Mouse (Mus musculus) hindbrain, embryonic 15.5 days (tissue): ENCODE measurements at regions not wholly inside any gene's neighbourhood (a gene's known extent, or its start where the extent isn't known, plus 50 kb on each side); places are given as distances from the start of the nearest gene placed in this dataset.

Experiments used
- ATAC-seq: fragments of 200-750 bp; cut with Nextera tagmentation; 2 replicates; pipeline ENCODE4 v1.8.0; 2017; ENCODE audit warnings: low read depth, moderate number of reproducible peaks, moderate TSS enrichment; ENCODE audit not compliant: low FRiP score
- H3K27ac ChIP-seq: fragments of 300-500 bp; sonication (generic); replicated peaks from 2 replicates; pipeline ENCODE4 v1.5.1; 2015; ENCODE audit warnings: mild to moderate bottlenecking, inconsistent platforms
- H3K27me3 ChIP-seq: fragments of 300-500 bp; sonication (generic); 2 replicates; pipeline ENCODE4 v1.6.1; 2015; ENCODE audit warnings: control low read depth, inconsistent platforms
- H3K36me3 ChIP-seq: fragments of 300-500 bp; sonication (generic); 2 replicates; pipeline ENCODE4 v1.6.1; 2015; ENCODE audit warnings: control low read depth, inconsistent platforms
- H3K4me1 ChIP-seq: fragments of 300-500 bp; sonication (generic); replicated peaks from 2 replicates; pipeline ENCODE4 v1.6.1; 2015; ENCODE audit warnings: control low read depth, inconsistent platforms
- H3K4me2 ChIP-seq: fragments of 300-500 bp; sonication (generic); 2 replicates; pipeline ENCODE4 v1.6.1; 2015; ENCODE audit warnings: moderate library complexity, mild to moderate bottlenecking, inconsistent platforms
- H3K4me3 ChIP-seq: fragments of 300-500 bp; sonication (generic); 2 replicates; pipeline ENCODE4 v1.5.1; 2015; ENCODE audit warnings: mild to moderate bottlenecking, inconsistent platforms
- H3K9ac ChIP-seq: fragments of 300-500 bp; sonication (generic); 2 replicates; pipeline ENCODE4 v1.6.1; 2015; ENCODE audit warnings: inconsistent platforms
- H3K9me3 ChIP-seq: fragments of 300-500 bp; sonication (generic); 2 replicates; pipeline ENCODE4 v1.6.1; 2016; ENCODE audit warnings: control low read depth, inconsistent platforms
- WGBS: fragments of 180-500 bp; shearing (Covaris S2); methylation state at CpG from one replicate; pipeline ENCODE4 v1.1.7; 2015; 5-methylcytosine and 5-hydroxymethylcytosine counted together

- Histone ChIP-seq H3K9ac (no peak overlapping the region), H3K4me3 (no peak overlapping the region), H3K4me1 (no peaks in the 10 kb centered on the region), H3K27me3 (no peaks in the 10 kb centered on the region), H3K36me3 (no peaks in the 10 kb centered on the region), H3K4me2 (no peak overlapping the region), H3K9me3 (no peaks in the 10 kb centered on the region), H3K27ac (no peak overlapping the region)
- ATAC-seq = no peak
Measured at GRCm38 (mm10) chr12:45659612-45660011, 585.1 kb upstream of the Stxbp6 start.

- no peak overlapping the region for H3K4me2 ChIP-seq
- no peak for ATAC-seq
- no peak overlapping the region for H3K27ac ChIP-seq
Measured at GRCm38 (mm10) chr12:45656574-45656973, 582.1 kb upstream of the Stxbp6 start.

DNA sequence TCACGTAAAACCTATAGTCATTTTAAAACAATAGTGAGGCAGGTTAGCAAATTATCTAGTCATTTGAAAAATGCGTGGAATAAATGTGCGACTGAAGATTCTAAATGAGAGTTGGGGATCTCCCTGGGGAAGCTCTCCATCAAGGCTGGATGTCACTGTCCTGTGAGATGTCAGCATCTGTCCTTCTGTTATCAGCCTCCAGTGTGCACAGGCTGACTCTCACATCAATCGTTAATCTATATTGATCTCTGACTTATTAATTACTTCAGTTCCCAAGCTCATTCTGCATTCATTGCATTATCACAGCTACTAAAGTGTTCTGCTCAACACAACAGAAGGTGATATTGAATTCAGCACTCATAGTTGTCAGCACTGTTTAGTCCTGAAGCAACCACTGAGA is 574.1 kb upstream of the Stxbp6 start:
- no peak overlapping the region for H3K4me3 ChIP-seq
- no peak overlapping the region for H3K9ac ChIP-seq
- no peak overlapping the region for H3K4me2 ChIP-seq
- H3K9me3 ChIP-seq = no peaks in the 10 kb centered on the region
- H3K27ac ChIP-seq = no peak overlapping the region
- ATAC-seq = no peak
- 56% methylated on average over 4 of the region's 4 CpGs for WGBS
- no peaks in the 10 kb centered on the region for H3K27me3 ChIP-seq
- no peaks in the 10 kb centered on the region for H3K36me3 ChIP-seq
- no peaks in the 10 kb centered on the region for H3K4me1 ChIP-seq

More at GRCm38 (mm10) chr12:45656574-45656973, 582.1 kb upstream of the Stxbp6 start:
- Histone ChIP-seq H3K27me3 (no peaks in the 10 kb centered on the region), H3K36me3 (no peaks in the 10 kb centered on the region), H3K9ac (no peak overlapping the region), H3K9me3 (no peaks in the 10 kb centered on the region), H3K4me1 (no peaks in the 10 kb centered on the region), H3K4me3 (no peak overlapping the region)
- WGBS = 89% methylated on average over 2 of the region's 2 CpGs

- Histone ChIP-seq H3K4me1 (no peaks in the 10 kb centered on the region), H3K9me3 (no peaks in the 10 kb centered on the region), H3K9ac (no peak overlapping the region), H3K4me2 (no peak overlapping the region), H3K27ac (no peak overlapping the region), H3K36me3 (no peaks in the 10 kb centered on the region), H3K27me3 (no peaks in the 10 kb centered on the region), H3K4me3 (no peak overlapping the region)
- WGBS = 80% methylated on average over 2 of the region's 2 CpGs
- no peak for ATAC-seq
Measured at GRCm38 (mm10) chr12:45644180-45644579, 569.7 kb upstream of the Stxbp6 start.

DNA sequence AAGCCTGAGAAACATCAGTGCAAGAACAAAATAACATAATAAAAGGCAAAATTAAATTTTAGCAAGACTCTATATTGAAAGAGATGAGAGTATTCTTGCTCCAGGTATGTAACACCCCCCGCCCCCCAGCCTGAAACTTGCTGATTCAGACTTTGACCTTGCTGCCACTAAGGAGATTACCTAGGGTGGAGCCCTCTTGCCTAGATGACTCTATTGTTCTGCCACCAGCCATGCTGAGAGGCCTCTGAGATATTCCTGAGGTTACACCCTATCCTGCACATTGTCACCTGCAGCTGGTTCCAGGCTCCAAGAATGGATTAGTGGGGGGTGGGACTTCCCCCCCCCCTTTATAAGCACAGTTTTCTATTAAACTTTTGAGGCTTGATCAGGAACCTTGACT is 548.3 kb upstream of the Stxbp6 start:
- Histone ChIP-seq H3K9me3 (no peaks in the 10 kb centered on the region), H3K27me3 (no peaks in the 10 kb centered on the region), H3K9ac (no peak overlapping the region), H3K27ac (no peak overlapping the region), H3K4me1 (no peaks in the 10 kb centered on the region), H3K4me3 (no peak overlapping the region), H3K36me3 (no peaks in the 10 kb centered on the region), H3K4me2 (no peak overlapping the region)
- 78% methylated on average over 1 of the region's 1 CpGs for WGBS
- ATAC-seq = no peak

DNA sequence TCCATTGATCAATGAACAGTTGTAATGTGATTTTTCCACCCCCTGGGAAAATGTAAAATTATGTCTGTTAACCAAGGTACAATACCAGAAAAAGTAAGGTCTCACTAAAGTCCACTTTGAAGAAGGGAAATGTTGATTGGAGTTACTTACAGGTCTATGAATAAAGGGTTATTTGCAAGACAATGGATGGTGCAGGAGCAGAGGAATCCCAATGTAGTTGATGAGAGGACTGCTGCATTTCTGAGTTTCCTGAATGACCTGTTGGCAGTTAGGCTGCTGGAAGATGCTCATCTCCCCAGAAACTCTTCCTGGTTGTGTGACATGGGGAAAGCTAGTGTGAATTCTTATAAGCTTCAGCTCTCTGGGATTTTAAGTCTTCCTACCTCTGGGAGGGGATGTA is 545.5 kb upstream of the Stxbp6 start:
- H3K36me3 ChIP-seq = no peaks in the 10 kb centered on the region
- ATAC-seq = no peak
- H3K27ac ChIP-seq = no peak overlapping the region
- no peaks in the 10 kb centered on the region for H3K4me1 ChIP-seq
- H3K4me2 ChIP-seq = no peak overlapping the region
- no peaks in the 10 kb centered on the region for H3K27me3 ChIP-seq
- H3K9ac ChIP-seq = no peak overlapping the region
- no peaks in the 10 kb centered on the region for H3K9me3 ChIP-seq
- no peak overlapping the region for H3K4me3 ChIP-seq

DNA sequence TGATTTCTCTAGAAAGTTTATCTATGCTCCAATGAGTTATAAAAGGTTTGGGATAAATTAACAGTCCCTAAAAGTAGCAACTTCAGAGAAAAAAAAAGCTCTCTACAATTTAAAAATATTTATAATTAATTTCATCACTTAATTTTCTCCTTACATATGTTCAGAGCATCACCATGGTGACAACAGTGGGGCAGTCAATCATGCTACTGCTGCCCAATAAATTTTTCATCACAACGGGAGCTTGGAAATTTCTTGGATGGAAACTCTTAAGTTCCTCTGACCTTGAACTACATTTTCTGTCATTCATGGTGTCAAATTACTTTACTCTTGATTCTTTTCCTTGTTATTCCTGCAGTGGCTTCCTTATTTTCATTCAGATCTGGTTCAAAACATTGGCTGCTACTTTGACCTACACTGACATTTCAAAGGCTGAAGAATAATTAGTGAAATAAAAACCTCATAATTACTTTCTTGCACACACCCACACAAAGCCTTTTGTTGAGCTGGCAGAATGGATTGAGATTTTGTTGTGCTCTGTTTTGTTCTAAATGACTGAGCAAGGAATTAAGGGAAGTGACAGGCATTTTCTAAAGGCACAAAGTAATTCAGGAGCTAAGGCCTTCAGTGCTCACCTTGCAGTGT is 540.1 kb upstream of the Stxbp6 start:
- H3K36me3 ChIP-seq = no peaks in the 10 kb centered on the region
- no peak overlapping the region for H3K4me3 ChIP-seq
- no peak overlapping the region for H3K27ac ChIP-seq
- H3K9me3 ChIP-seq = no peaks in the 10 kb centered on the region
- no peaks in the 10 kb centered on the region for H3K27me3 ChIP-seq
- no peak for ATAC-seq
- H3K4me1 ChIP-seq = no peaks in the 10 kb centered on the region
- 8% methylated on average over 1 of the region's 1 CpGs for WGBS
- no peak overlapping the region for H3K4me2 ChIP-seq
- no peak overlapping the region for H3K9ac ChIP-seq

DNA sequence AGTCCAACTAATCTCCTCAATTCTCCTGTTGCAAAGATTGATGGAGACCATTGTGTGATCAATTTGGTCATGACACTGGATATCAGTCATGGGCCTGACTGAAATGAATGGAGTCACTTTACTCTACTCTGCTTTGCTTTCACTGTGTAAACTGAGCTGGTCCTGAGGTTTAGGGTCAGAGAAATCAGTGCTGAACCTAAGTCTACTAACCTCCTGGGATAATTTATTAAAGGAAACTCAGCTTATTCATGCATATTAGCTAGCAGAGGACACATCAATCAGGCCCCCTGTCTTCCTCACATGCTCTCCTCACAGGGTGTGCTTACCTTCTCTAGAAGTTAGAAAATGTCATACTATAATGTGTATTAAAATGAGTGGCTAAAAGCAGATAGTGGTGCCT is 539.6 kb upstream of the Stxbp6 start:
- H3K9me3 ChIP-seq = no peaks in the 10 kb centered on the region
- no peaks in the 10 kb centered on the region for H3K4me1 ChIP-seq
- H3K27me3 ChIP-seq = no peaks in the 10 kb centered on the region
- no peak overlapping the region for H3K27ac ChIP-seq
- H3K4me3 ChIP-seq = no peak overlapping the region
- ATAC-seq = no peak
- no peaks in the 10 kb centered on the region for H3K36me3 ChIP-seq
- H3K4me2 ChIP-seq = no peak overlapping the region
- no peak overlapping the region for H3K9ac ChIP-seq

- no peaks in the 10 kb centered on the region for H3K9me3 ChIP-seq
- no peak overlapping the region for H3K4me2 ChIP-seq
- H3K4me1 ChIP-seq = peaks cover 9% of the 10 kb centered on the region
- no peaks in the 10 kb centered on the region for H3K27me3 ChIP-seq
- 53% methylated on average over 3 of the region's 3 CpGs for WGBS
- no peak overlapping the region for H3K9ac ChIP-seq
- H3K4me3 ChIP-seq = no peak overlapping the region
- no peak for ATAC-seq
- no peaks in the 10 kb centered on the region for H3K36me3 ChIP-seq
- no peak overlapping the region; the same call in 1 of the 2 replicates for H3K27ac ChIP-seq
Measured at GRCm38 (mm10) chr12:45599443-45599842, 524.9 kb upstream of the Stxbp6 start.

DNA sequence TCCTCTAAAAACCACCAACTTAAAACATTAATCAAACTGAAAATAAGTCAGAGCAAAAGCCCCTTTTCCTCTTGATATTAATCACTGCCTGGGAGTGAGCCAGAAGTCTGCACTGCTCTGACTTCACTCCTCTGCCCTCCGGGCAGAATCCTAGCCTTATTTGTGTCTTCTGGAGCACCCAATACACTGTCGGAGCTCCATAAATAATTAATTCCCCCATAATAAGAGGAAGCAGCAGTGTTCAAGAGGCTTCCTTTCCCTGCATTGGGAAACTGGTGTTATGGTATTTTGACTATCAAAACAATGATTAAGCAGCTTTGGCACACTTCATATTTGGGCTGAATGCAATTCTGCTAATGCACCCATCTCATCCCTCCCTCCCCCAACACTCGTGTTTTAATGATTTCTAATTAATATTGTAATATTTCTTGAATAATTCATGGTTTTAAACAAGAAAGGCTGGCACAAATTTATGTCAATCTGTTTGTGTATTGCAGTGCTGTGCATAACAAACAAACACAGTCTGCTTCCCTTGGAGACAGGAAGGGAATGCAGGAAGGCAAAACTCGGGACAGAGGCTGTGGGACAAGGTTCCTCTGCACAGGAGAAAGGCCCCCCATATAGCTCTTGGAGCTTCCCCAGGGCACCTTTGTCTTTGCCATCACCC is 523.5 kb upstream of the Stxbp6 start:
- Histone ChIP-seq H3K36me3 (no peaks in the 10 kb centered on the region), H3K27me3 (no peaks in the 10 kb centered on the region), H3K4me1 (peaks cover 9% of the 10 kb centered on the region), H3K27ac (peak overlapping the region; percentile 48; the same call in 1 of the 2 replicates), H3K9me3 (no peaks in the 10 kb centered on the region), H3K9ac (no peak overlapping the region), H3K4me3 (no peak overlapping the region), H3K4me2 (no peak overlapping the region)
- ATAC-seq = peak; percentile 81
- WGBS = 20% methylated on average over 4 of the region's 4 CpGs

- Histone ChIP-seq H3K4me3 (no peak overlapping the region), H3K36me3 (no peaks in the 10 kb centered on the region), H3K9ac (no peak overlapping the region), H3K4me2 (no peak overlapping the region), H3K27ac (no peak overlapping the region), H3K27me3 (no peaks in the 10 kb centered on the region), H3K4me1 (peaks cover 9% of the 10 kb centered on the region), H3K9me3 (no peaks in the 10 kb centered on the region)
- 0 out of 2 replicates have a peak, but pooled peaks have one; percentile 34 for ATAC-seq
- 47% methylated on average over 3 of the region's 3 CpGs for WGBS
Measured at GRCm38 (mm10) chr12:45594689-45595088, 520.2 kb upstream of the Stxbp6 start.

GRCm38 (mm10) chr12:45590191-45590590 is 515.7 kb upstream of the Stxbp6 start:
- H3K4me2 ChIP-seq = no peak overlapping the region
- WGBS = 92% methylated on average over 2 of the region's 2 CpGs
- no peaks in the 10 kb centered on the region for H3K36me3 ChIP-seq
- no peak for ATAC-seq
- H3K4me1 ChIP-seq = no peaks in the 10 kb centered on the region; the same call in 1 of the 2 replicates
- no peak overlapping the region for H3K27ac ChIP-seq
- no peak overlapping the region for H3K4me3 ChIP-seq
- no peak overlapping the region for H3K9ac ChIP-seq
- no peaks in the 10 kb centered on the region for H3K9me3 ChIP-seq
- H3K27me3 ChIP-seq = no peaks in the 10 kb centered on the region

DNA sequence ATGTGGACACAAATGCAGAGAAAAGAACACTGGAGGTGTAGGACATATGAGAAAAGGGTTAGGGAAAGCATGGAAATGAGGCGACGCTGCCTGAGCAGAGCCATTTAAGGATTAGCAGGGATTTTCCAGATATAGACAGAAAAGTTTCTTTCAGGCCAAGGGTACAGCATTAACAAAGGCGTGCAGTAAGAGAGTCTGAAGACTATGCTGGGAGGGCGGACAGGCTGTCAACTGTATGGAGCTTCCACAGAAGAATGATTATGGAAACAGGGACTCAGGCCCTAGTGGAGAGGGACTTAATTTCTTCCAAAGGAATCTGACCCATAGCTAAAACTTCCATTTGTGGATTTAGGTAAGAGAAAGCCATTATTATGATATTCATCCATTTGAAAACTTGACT is 511.3 kb upstream of the Stxbp6 start:
- no peaks in the 10 kb centered on the region for H3K9me3 ChIP-seq
- H3K4me2 ChIP-seq = no peak overlapping the region
- no peak overlapping the region for H3K9ac ChIP-seq
- no peaks in the 10 kb centered on the region for H3K4me1 ChIP-seq
- no peak overlapping the region for H3K27ac ChIP-seq
- no peak for ATAC-seq
- WGBS = 83% methylated on average over 4 of the region's 4 CpGs
- H3K36me3 ChIP-seq = no peaks in the 10 kb centered on the region
- no peak overlapping the region for H3K4me3 ChIP-seq
- no peaks in the 10 kb centered on the region for H3K27me3 ChIP-seq
